Mouse (Mus musculus) cerebellum, postnatal 25 days (tissue): ENCODE measurements around the gene Tmem175.

Source experiments
- DNase-seq, 2 experiments: peaks; one replicate each; pipeline ENCODE4 v3.0.0; 2021; ENCODE audit warnings: mixed read lengths in 2 of 2

Tmem175 gene

GRCm38 (mm10) chr5:108654444-108654990, 24.9 kb downstream of the Tmem175 start:
- no peak for DNase-seq

GRCm38 (mm10) chr5:108655381-108655780, 25.8 kb downstream of the Tmem175 start:
- no peak for DNase-seq

- DNase-seq, result no peak
Measured at GRCm38 (mm10) chr5:108655891-108656650, 26.5 kb downstream of the Tmem175 start.

GRCm38 (mm10) chr5:108657406-108657805, 27.8 kb downstream of the Tmem175 start:
- no peak for DNase-seq

DNA sequence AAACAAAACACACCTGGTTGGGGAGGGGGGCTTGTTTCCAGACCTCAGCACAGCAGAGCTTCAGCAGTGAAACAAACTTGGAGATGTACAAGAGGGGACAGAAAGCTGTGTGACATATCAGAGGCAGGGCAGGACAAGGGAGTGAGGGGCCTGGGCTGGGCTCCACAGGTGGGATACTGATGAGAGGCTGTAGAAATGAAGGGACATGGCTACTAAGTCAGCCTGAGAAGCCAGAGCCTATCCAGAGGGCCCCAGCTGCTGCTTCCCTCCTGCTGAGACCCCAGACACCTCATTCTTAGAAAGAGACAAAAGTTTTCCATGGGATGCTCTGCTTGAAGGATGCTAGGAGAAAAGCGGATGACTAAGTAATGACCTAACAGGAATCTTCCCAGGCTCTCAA, 29.0 kb downstream of the Tmem175 start:
- DNase-seq, result no peak

DNA sequence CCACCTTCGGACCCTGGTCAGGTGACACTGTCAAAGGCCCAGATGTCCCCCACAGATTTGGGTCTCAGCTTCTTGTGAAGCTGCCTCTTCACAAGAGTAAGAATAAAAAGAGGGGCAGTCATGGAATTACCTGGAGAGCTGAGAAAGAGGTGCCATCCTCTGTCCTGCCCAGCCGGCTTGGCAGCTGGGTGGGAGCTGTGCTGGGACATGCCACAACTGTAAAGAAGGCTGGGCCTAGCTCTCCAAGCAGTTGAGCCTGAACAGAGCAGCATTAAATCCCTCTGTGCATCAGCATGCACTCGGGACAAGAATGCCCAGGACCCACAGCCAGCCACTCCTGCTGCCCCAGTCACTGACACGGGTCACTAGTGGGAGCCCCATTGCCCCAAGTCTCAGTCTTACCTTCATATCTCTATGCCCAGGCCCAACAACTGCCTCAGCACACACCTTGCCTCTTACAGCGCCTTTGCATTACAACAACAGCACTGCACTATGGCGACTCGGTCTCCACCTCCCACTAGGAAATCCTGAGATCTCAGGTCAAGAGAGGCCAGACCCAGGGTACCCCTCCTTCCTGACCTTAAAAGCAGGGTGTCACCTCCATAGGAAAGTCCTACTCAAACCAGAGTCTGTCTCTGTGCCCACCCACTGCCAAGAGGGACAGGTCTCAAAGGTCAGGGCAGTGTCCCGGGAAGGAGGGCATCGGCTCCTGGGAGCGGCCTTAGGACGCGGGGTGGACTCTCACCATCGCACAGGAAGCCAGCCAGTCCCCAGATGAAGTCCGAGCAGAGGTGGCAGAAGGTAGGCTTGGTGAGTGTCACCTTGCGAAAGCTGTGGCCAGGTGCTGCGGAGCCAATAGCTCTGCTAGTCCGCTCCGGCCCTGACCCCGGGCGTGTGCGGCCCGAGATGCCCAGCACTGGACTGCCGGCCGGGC, 30.4 kb downstream of the Tmem175 start, which contains the start of gene Idua:
Gene Idua, plus strand, starts transcription at position 634 of the 934 bp plus-strand sequence.
- peak in 1 of 2 experiments; percentile 38 for DNase-seq

- peak; percentile 92 to 96 for DNase-seq
Measured at GRCm38 (mm10) chr5:108660632-108661268, 31.2 kb downstream of the Tmem175 start.

GRCm38 (mm10) chr5:108662772-108663171, 33.2 kb downstream of the Tmem175 start:
- DNase-seq, result no peak

DNA sequence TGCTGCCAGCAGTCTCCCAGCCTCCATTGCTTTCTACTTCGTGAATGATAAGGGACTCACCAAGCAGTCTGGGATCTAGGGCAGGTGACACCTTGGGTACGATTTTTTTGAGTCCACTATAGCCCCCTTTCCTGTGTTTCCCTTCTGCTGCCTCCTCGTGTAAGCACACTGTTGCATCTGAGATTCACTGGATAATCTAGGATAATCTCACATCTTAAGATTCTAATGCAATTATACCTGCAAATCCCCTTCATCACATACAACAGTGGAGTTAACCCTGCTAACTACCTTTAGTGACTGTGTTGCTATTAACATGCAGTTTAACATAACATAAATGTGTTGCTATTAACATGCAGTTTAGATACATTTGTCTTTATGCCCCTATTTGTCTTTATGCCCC, 35.5 kb downstream of the Tmem175 start:
- no peak for DNase-seq

- no peak for DNase-seq
Measured at GRCm38 (mm10) chr5:108667370-108667769, 37.8 kb downstream of the Tmem175 start.

GRCm38 (mm10) chr5:108668387-108668932, 38.9 kb downstream of the Tmem175 start:
- DNase-seq, result no peak

- DNase-seq, result peak; percentile 92
Measured at GRCm38 (mm10) chr5:108668977-108669936, 39.7 kb downstream of the Tmem175 start, which contains the start of gene Dgkq. Gene Dgkq, minus strand, starts transcription at chr5:108669672.

- no peak for DNase-seq
Measured at GRCm38 (mm10) chr5:108669986-108670385, 40.4 kb downstream of the Tmem175 start.

- DNase-seq, result peak in 1 of 2 experiments; percentile 63
Measured at GRCm38 (mm10) chr5:108670785-108671184, 41.2 kb downstream of the Tmem175 start.

DNA sequence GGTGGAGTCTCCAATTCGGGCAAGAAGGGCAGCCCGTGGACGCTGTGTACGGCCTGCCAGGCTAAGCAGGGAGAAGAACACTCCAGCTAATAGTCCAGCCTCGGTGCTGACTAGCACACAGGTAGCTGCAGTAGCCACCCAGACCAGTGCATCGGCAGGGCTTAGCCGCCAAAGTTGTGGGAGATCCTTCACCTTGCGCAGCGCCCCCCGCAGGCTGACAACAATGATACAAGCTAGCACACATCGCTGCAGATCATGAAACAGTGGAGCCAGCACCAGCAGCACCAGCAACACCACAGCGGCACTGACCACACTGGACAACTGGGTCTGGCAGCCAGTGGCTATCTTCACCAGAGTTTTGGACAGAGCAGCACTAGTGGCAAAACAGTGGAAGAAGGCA, 42.2 kb downstream of the Tmem175 start:
- DNase-seq, result no peak

GRCm38 (mm10) chr5:108674624-108675023, 45.1 kb downstream of the Tmem175 start:
- DNase-seq, result no peak

DNA sequence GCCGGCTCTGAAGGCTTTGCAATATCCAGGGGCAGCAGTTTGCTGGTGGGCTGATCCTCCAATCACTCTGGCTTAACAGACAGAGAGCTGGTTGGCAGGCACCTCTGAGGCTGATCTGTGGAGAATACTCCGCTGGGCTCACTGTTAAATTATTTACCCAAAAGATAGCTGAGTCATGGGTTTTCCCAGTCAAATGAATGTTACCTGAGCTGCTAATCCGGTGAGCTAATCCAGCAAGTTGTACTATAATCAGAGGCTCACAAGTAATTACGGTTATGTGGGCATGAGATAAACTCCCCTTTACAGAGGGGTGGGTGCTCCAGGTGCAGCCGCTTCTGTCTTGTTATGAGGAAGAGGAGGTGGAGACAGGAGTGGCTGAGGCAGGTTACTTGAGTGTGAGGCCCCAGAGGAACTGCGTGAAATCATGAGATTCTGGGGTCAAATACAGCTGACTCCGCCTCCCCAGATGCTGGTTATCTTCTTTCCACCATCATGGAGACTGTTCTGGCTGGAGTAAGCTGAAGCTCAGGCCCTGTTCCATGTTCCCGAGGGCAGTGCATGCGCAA, 45.8 kb downstream of the Tmem175 start, which contains the start of gene Slc26a1:
Gene Slc26a1, minus strand, starts transcription at position 319 of the 566 bp plus-strand sequence.
- DNase-seq, result no peak

DNA sequence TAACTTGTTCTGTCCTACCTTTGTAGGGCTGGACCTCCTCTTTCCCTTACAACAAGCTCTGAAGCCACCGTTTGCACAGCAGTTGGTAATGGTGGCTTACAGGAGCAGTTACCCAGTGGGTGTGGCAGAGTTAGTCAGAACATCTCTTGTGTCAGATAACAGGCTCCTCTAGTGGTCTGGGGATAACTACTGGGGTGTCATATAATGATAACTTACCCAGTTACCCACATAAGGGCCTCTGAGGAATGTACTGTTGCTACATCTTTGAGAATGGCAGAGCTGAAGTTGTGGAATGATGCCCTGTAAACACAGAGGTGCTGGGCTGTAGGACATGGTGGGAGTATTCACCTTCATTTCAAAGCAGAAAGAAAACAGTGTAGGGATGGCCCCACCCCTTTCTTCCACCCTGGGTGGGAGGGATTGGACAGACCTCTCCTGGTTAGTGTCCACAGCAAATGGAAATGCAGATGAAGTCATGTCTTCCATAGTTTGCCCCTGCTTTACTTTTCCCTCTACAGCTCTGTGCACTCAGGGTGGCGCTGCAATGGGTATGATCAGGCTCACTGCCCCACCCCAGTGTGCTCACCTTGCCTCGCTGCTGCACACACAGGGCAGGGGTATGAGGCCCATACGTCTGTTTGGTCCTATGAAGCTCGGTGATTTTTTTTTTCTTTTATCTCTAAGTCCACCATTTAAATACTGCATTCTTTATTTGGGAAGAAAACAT, 47.4 kb downstream of the Tmem175 start:
- DNase-seq, result peak in 1 of 2 experiments; percentile 57

DNA sequence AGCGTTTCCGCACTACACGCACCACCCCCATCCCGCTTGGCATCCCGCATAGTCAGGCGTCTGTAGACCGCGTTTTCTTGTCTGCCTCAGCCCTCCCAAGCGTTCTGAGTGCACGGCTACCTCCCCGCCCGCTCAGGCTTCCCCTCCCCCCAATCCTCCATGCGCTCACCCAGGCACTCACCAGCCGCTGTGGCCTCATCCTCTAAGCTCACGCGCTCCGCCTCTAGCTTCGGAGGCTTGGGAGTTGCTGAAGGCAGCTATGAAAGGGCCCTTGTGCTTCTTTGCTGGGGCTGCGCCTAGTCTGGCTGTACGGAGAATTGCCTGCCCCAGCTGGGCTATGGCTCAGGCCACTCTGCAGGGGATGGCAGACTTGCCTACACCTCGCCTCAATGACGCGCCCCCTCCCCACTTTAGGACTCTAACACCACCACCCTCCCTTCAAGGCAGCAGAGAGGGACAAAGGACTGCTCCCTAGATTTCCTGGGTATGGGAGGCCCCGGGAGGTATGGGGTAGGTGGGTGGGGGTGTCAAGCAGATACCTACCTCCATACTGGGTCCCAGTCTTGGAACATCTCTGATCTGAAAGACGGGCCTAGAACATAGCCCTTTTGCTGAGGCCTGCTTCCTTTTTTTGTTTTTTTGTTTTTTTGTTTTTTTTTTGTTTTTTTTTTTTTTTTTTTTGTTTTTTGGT, 48.2 kb downstream of the Tmem175 start:
- peak; percentile 75 to 83 for DNase-seq
